ENCODE assay signal across 15 mouse cellular contexts in the genomic region with DNA sequence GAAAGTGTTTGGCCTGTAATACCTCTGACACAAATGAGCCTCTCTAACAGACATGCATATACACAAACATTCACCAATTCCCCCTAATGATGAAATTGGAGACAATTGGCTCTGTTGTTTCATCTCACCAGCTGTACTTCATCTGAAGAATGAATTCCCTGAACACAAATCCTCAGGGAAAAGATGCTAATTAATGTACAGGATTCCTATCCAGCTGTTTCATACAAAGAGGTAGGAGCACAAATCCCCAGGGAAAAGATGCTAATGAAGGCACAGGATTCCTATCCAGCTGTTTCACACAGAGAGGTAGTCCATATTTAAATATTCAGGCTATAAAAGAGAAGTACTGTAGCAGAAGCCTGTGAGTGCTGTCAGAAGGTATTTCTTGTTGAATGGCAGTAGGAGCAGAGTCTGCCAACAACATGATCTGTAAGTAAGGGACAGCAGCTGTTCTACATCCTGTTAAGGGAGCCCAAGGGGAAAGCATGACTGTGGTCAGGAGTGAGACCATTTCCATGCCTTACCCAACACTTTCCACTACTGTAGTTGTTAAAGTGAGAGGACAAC.
DNase-seq lines count a peak whose midpoint lies in the region; ATAC-seq and TF ChIP-seq lines count a peak whose summit lies in the region.
"Had no signal": no experiment of that assay in that cellular context is flagged by ENCODE, and none has a peak within 500 bp of the region (broad histone marks: within the 10 kb centered on the region; RNA-seq: fewer than 3 reads in every experiment).

No protein-coding gene starts in this region.

- no peaks in the 10 kb centered on the region for H3K4me1 ChIP-seq in embryonic facial prominence, embryonic 15.5 days
- H3K4me1 ChIP-seq in heart, postnatal 0 days (ENCODE audit: control insufficient read depth, insufficient read depth): no peaks in the 10 kb centered on the region
- H3K4me1 ChIP-seq in midbrain, postnatal 0 days (ENCODE audit: insufficient read depth, low read length): no peaks in the 10 kb centered on the region
- H3K4me1 ChIP-seq: intestine, embryonic 15.5 days had no signal

- no peak overlapping the region for H3K9ac ChIP-seq in embryonic facial prominence, embryonic 15.5 days
- no peak overlapping the region for H3K9ac ChIP-seq in heart, postnatal 0 days (replicated peaks; ENCODE audit: low read depth, low read length)
- no peak overlapping the region for H3K9ac ChIP-seq in midbrain, postnatal 0 days (replicated peaks; ENCODE audit: low read length, poor library complexity, severe bottlenecking)
- H3K9ac ChIP-seq: intestine, embryonic 15.5 days; liver, embryonic 14.5 days had no signal

- no peaks in the 10 kb centered on the region for H3K27me3 ChIP-seq in embryonic facial prominence, embryonic 15.5 days
- H3K27me3 ChIP-seq in heart, postnatal 0 days (ENCODE audit: control insufficient read depth, insufficient read depth, low read length): no peaks in the 10 kb centered on the region
- H3K27me3 ChIP-seq in midbrain, postnatal 0 days (ENCODE audit: insufficient read depth, low read length): no peaks in the 10 kb centered on the region
- H3K27me3 ChIP-seq: intestine, embryonic 15.5 days had no signal

- H3K9me3 ChIP-seq in embryonic facial prominence, embryonic 15.5 days (replicated peaks): no peaks in the 10 kb centered on the region
- H3K9me3 ChIP-seq in heart, postnatal 0 days (replicated peaks; ENCODE audit: control insufficient read depth, low read length): no peaks in the 10 kb centered on the region
- H3K9me3 ChIP-seq in midbrain, postnatal 0 days (ENCODE audit: low read length): no peaks in the 10 kb centered on the region
- H3K9me3 ChIP-seq: intestine, embryonic 15.5 days had no signal

- no peak overlapping the region for H3K27ac ChIP-seq in embryonic facial prominence, embryonic 15.5 days (replicated peaks)
- H3K27ac ChIP-seq in heart, postnatal 0 days (ENCODE audit: low read depth): no peak overlapping the region
- 0 out of 2 replicates have a peak overlapping the region, but pooled peaks have one; percentile 27 for H3K27ac ChIP-seq in midbrain, postnatal 0 days (ENCODE audit: low read depth, low read length)
- H3K27ac ChIP-seq: intestine, embryonic 15.5 days; liver, embryonic 14.5 days had no signal

- H3K4me2 ChIP-seq in embryonic facial prominence, embryonic 15.5 days (replicated peaks): no peak overlapping the region
- H3K4me2 ChIP-seq in heart, postnatal 0 days (ENCODE audit: low read depth, low read length): no peak overlapping the region
- no peak overlapping the region for H3K4me2 ChIP-seq in midbrain, postnatal 0 days (ENCODE audit: low read depth, low read length, poor library complexity, severe bottlenecking)
- H3K4me2 ChIP-seq: intestine, embryonic 15.5 days had no signal

- TF ChIP-seq EP300 in heart, postnatal 0 days (IDR thresholded peaks at IDR 0.05; ENCODE audit: low read depth): no peak

- no peaks in the 10 kb centered on the region for H3K36me3 ChIP-seq in embryonic facial prominence, embryonic 15.5 days
- H3K36me3 ChIP-seq in heart, postnatal 0 days (replicated peaks; ENCODE audit: control insufficient read depth, insufficient read depth, low read length): no peaks in the 10 kb centered on the region
- H3K36me3 ChIP-seq in midbrain, postnatal 0 days (ENCODE audit: insufficient read depth, low read length): no peaks in the 10 kb centered on the region
- H3K36me3 ChIP-seq: intestine, embryonic 15.5 days had no signal

- H3K4me3 ChIP-seq in embryonic facial prominence, embryonic 15.5 days (replicated peaks): no peak overlapping the region
- no peak overlapping the region for H3K4me3 ChIP-seq in heart, postnatal 0 days (ENCODE audit: low read depth, low read length)
- H3K4me3 ChIP-seq in midbrain, postnatal 0 days (ENCODE audit: low read depth, low read length): no peak overlapping the region
- H3K4me3 ChIP-seq: intestine, embryonic 15.5 days; myocyte had no signal

- peak; percentile 18 to 26 for DNase-seq in kidney, postnatal 4 days
- no peak for DNase-seq in kidney, postnatal 25 days
- peak; percentile 22 for DNase-seq in heart, postnatal 0 days (ENCODE audit: low spot score)
- DNase-seq in midbrain, postnatal 0 days (ENCODE audit: low spot score): peak; percentile 38
- DNase-seq in frontal cortex, postnatal 14 days (ENCODE audit: low spot score in 2 of 2): no peak
- DNase-seq in ovary, postnatal 14 days (ENCODE audit: low spot score): no peak
- DNase-seq: adrenal gland, adult 8-10 months; cerebellum, adult 11 months; gastrocnemius, postnatal 36 days; right cerebral cortex, postnatal 4 days; thymus, postnatal 25 days had no signal

- no peak for TF ChIP-seq CTCF in heart, postnatal 0 days (IDR thresholded peaks at IDR 0.05; ENCODE audit: low read depth)
- TF ChIP-seq CTCF in midbrain, postnatal 0 days (IDR thresholded peaks at IDR 0.05): no peak

- ATAC-seq in embryonic facial prominence, embryonic 15.5 days (ENCODE audit: insufficient number of reproducible peaks, low FRiP score, low TSS enrichment, low read depth): peak; percentile 72
- ATAC-seq in heart, postnatal 0 days (ENCODE audit: insufficient read depth, low read depth): peak; percentile 58
- ATAC-seq in midbrain, postnatal 0 days (ENCODE audit: low FRiP score): 0 out of 2 replicates have a peak, but pooled peaks have one; percentile 20
- ATAC-seq: intestine, embryonic 15.5 days had no signal

Comparison
In these comparisons a context has a peak if more than half of its experiments do, and no peak if none do; other contexts are left out.
1. DNase-seq: peak in kidney, postnatal 4 days (2 of 2), heart, postnatal 0 days (single experiment) and midbrain, postnatal 0 days (single experiment); none in kidney, postnatal 25 days (0 of 2), frontal cortex, postnatal 14 days (0 of 2) and ovary, postnatal 14 days (single experiment).
2. ATAC-seq: peak in every context shown above with its lines; median percentile 72 in embryonic facial prominence, embryonic 15.5 days; 58 in heart, postnatal 0 days; 20 in midbrain, postnatal 0 days.